Mouse (Mus musculus) limb, embryonic 10.5 days (tissue): Measurements from ENCODE around the gene Mrps30. TPM values are rescaled to one million over a fixed set of nuclear protein-coding genes. Genes with fewer than 3 reads are reported as not detected.
"Not testable (repeated sequence)": the region's sequence is repeated elsewhere in the genome, so short reads cannot be mapped to it uniquely, and the experiment has no call there.

Experiments used
- DNase-seq: peaks from one replicate; pipeline ENCODE4 v3.0.0-alpha.2; 2017; ENCODE audit warnings: low spot score
- H3K27ac ChIP-seq: fragments of 300-500 bp; sonication (generic); 2 replicates; pipeline ENCODE4 v1.5.1; 2016; ENCODE audit warnings: mild to moderate bottlenecking
- H3K27me3 ChIP-seq: fragments of 300-500 bp; sonication (generic); 2 replicates; pipeline ENCODE4 v1.6.1; 2016; ENCODE audit warnings: low read depth, mild to moderate bottlenecking; ENCODE audit not compliant: poor library complexity, severe bottlenecking
- H3K36me3 ChIP-seq: fragments of 300-500 bp; sonication (generic); 2 replicates; pipeline ENCODE4 v1.6.1; 2016; ENCODE audit warnings: mild to moderate bottlenecking, moderate library complexity
- H3K4me1 ChIP-seq: fragments of 300-500 bp; sonication (generic); 2 replicates; pipeline ENCODE4 v1.6.1; 2016
- H3K4me3 ChIP-seq: fragments of 300-500 bp; sonication (generic); 2 replicates; pipeline ENCODE4 v1.5.1; 2016; ENCODE audit warnings: mild to moderate bottlenecking, moderate library complexity
- H3K9me3 ChIP-seq: fragments of 300-500 bp; sonication (generic); replicated peaks from 2 replicates; pipeline ENCODE4 v1.6.1; 2016; ENCODE audit warnings: mild to moderate bottlenecking
- WGBS: fragments of 180-500 bp; shearing (Covaris S2); methylation state at CpG from one replicate; pipeline ENCODE4 v1.1.7; 2016; 5-methylcytosine and 5-hydroxymethylcytosine counted together
- polyA plus RNA-seq: library from polyadenylated mRNA; unstranded; fragments of >200 nt; fragmentation: Nextera tagmentation; extraction: Ambion mirVana; gene quantifications from 2 replicates; pipeline ENCODE4 v1.2.1, GENCODE M21; 2016

The Mrps30 gene
- 45.3 and 48.1 TPM in 2 replicates for polyA plus RNA-seq

DNA sequence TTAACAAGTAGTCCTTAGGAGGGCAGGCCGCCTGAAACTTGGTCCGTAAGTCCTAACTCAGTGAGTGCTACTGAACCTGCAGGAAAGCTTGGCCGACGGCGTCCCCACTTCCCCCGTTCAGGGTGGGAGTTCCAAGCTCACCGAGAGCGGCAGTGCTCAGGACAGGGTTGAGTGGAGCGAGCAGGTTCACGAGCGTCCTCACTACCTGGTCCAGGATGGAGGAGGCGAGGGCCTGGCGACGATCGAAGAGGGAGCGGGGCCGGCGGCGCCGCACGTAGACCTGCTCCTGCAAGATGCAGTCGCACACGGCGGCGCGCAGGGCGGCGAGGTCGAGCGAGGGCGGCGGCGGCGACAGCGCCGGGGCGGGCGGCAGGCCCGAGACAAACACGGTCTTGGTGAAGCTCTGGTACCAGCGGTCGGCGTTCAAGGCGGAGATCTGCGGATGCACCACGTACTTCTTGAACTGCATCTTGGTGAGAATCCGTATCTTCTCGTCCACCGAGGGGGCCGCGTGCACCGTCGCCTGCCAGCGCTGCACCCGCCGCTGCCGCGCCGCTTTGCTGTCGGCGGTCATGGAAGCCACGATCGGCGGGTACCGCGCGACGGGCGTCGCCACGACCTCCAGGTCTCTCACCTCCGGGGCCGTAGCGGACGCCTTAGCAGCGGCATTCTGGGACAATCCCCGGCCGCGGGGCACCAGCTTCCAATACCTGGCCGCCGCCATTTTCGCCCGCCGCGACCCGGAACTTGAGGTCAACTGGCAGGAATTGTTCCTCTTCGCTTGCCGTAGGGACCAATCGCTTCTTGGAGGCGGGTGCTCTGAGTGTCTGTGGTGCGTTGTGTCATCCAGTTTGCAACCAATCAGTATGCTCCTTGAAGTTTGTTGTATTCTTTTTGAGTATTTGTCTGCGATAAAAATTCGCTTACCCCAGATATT, at the start of gene Mrps30, which contains the start of gene B430218F22Rik:
Gene Mrps30, minus strand, starts transcription at position 742 of the 937 bp plus-strand sequence.
Gene B430218F22Rik, plus strand, starts transcription at position 120 of the 937 bp plus-strand sequence.
- DNase-seq: peak; percentile 97
- WGBS: under 1% methylated on average over 83 of the region's 93 CpGs
- H3K27ac ChIP-seq: peak within 1 kb of the TSS; percentile 93
- H3K36me3 ChIP-seq: peaks cover 33% of the 10 kb centered on the region
- no peaks in the 10 kb centered on the region for H3K9me3 ChIP-seq
- H3K4me1 ChIP-seq: peaks cover 11% of the 10 kb centered on the region
- no peaks in the 10 kb centered on the region for H3K27me3 ChIP-seq
- peak within 1 kb of the TSS; percentile 83 for H3K4me3 ChIP-seq

GRCm38 (mm10) chr13:118420847-118421246, 33.8 kb upstream of the Mrps30 start:
- Histone ChIP-seq H3K4me1 (no peaks in the 10 kb centered on the region), H3K27me3 (no peaks in the 10 kb centered on the region), H3K27ac (no peak overlapping the region), H3K4me3 (no peak overlapping the region), H3K9me3 (no peaks in the 10 kb centered on the region), H3K36me3 (no peaks in the 10 kb centered on the region)
- 89% methylated on average over 1 of the region's 1 CpGs for WGBS
- no peak for DNase-seq

GRCm38 (mm10) chr13:118420408-118420807, 33.4 kb upstream of the Mrps30 start:
- DNase-seq: no peak
- H3K9me3 ChIP-seq: no peaks in the 10 kb centered on the region
- no peaks in the 10 kb centered on the region for H3K4me1 ChIP-seq
- H3K27ac ChIP-seq: no peak overlapping the region
- 80% methylated on average over 1 of the region's 1 CpGs for WGBS
- no peaks in the 10 kb centered on the region for H3K36me3 ChIP-seq
- H3K27me3 ChIP-seq: no peaks in the 10 kb centered on the region
- H3K4me3 ChIP-seq: no peak overlapping the region

DNA sequence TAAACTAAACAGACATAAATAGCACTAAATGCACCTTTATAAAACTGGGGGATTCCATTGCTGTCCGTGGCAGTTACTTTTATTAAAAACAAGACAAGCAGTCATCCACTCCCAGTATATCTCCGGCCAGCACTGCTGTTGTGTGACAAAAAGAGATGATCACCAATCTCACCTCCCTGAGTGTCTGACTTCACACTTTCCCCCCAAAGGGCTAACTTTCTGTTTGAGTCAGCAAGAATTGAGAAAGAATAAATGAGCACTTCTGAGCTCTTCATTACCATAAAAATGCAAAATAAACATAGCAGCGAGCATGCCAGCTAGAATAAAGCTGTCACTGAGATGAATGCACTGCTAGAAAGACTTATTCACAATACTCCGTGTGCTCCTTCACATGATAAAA, 31.1 kb upstream of the Mrps30 start:
- Histone ChIP-seq H3K9me3 (no peaks in the 10 kb centered on the region), H3K27me3 (no peaks in the 10 kb centered on the region), H3K4me3 (no peak overlapping the region), H3K27ac (no peak overlapping the region), H3K4me1 (no peaks in the 10 kb centered on the region), H3K36me3 (no peaks in the 10 kb centered on the region)
- 61% methylated on average over 4 of the region's 4 CpGs for WGBS
- no peak for DNase-seq

- no peaks in the 10 kb centered on the region for H3K9me3 ChIP-seq
- DNase-seq: no peak
- H3K4me3 ChIP-seq: no peak overlapping the region
- no peaks in the 10 kb centered on the region for H3K36me3 ChIP-seq
- no peaks in the 10 kb centered on the region for H3K27me3 ChIP-seq
- H3K4me1 ChIP-seq: peaks cover 13% of the 10 kb centered on the region
- H3K27ac ChIP-seq: no peak overlapping the region
- WGBS: 89% methylated on average over 6 of the region's 6 CpGs
Measured at GRCm38 (mm10) chr13:118411297-118411992, 24.4 kb upstream of the Mrps30 start.

DNA sequence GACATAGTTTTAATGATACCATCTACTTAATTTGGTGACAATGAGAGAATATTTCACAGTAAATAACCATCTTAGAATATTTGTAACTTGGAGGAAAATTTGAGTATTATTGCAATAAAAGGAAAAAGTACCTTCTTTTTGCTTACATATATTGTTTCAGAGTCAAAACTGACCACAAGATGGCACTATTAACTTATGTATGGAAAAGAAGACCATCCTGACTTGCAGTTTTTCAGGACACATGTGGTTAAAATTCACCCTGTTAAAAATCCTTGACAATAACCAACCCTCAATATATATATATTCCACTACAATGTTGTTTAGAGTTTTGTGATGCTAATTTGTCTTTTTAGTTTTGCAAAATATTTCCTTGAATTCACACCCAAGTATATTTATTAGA, 16.5 kb upstream of the Mrps30 start:
- H3K27ac ChIP-seq: no peak overlapping the region
- no peak overlapping the region for H3K4me3 ChIP-seq
- no peak for DNase-seq
- H3K4me1 ChIP-seq: peaks cover 10% of the 10 kb centered on the region
- H3K27me3 ChIP-seq: no peaks in the 10 kb centered on the region
- no peaks in the 10 kb centered on the region for H3K36me3 ChIP-seq
- H3K9me3 ChIP-seq: no peaks in the 10 kb centered on the region

- Histone ChIP-seq H3K27ac (no peak overlapping the region), H3K36me3 (no peaks in the 10 kb centered on the region), H3K4me1 (peaks cover 10% of the 10 kb centered on the region), H3K27me3 (no peaks in the 10 kb centered on the region), H3K9me3 (no peaks in the 10 kb centered on the region), H3K4me3 (no peak overlapping the region)
- DNase-seq: no peak
- 40% methylated on average over 6 of the region's 6 CpGs for WGBS
Measured at GRCm38 (mm10) chr13:118400340-118400739, 13.3 kb upstream of the Mrps30 start.

DNA sequence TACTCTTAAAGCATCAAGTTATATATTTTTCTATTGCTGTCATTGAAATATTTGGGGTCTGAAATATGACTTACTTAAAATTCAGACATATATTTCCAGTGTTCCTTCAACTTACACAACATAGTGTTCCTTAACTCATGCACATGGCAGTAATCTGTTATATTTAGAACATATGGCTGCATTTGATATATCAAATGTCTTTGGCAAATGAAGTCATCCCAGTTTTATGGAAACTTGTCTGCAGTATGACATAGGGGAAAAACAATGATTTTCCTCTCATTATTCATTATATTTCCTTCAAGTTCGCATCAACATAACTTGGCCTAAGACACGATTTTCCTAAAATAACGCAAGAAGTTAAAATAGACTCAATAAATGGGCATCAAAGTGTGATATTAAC, 8.8 kb upstream of the Mrps30 start:
- Histone ChIP-seq H3K4me1 (peaks cover 10% of the 10 kb centered on the region), H3K9me3 (no peaks in the 10 kb centered on the region), H3K27ac (no peak overlapping the region), H3K4me3 (no peak overlapping the region), H3K27me3 (no peaks in the 10 kb centered on the region), H3K36me3 (no peaks in the 10 kb centered on the region)
- DNase-seq: no peak
- WGBS: 92% methylated on average over 3 of the region's 3 CpGs

GRCm38 (mm10) chr13:118387448-118387801, 373 bp upstream of the Mrps30 start:
- 12% methylated on average over 10 of the region's 10 CpGs for WGBS
- not testable (repeated sequence) for DNase-seq, H3K27me3 ChIP-seq, H3K9me3 ChIP-seq
- H3K27ac ChIP-seq: peak overlapping the region; percentile 93
- H3K4me1 ChIP-seq: peaks cover 11% of the 10 kb centered on the region
- peaks cover 27% of the 10 kb centered on the region for H3K36me3 ChIP-seq
- peak overlapping the region; percentile 83 for H3K4me3 ChIP-seq

DNA sequence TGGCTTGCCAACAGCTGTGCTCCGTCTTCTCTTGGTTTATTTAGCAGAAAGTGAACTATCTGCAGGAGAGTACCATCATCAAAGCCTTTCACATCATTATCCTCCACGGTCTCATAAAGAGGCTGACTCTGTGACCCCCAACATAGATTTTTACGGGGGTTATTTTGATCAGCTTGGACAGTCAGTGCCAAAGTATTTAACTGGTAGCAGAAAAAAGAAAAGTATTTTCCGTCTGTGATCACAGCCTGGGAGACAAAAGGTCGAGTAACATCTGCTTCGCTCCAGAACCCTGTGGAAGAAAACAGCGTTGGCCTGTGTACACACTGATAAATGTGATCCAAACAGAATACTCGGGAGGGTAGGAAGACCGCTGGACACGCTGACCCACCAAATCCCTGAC, 6.7 kb downstream of the Mrps30 start:
- peaks cover 84% of the 10 kb centered on the region for H3K36me3 ChIP-seq
- DNase-seq: no peak

DNA sequence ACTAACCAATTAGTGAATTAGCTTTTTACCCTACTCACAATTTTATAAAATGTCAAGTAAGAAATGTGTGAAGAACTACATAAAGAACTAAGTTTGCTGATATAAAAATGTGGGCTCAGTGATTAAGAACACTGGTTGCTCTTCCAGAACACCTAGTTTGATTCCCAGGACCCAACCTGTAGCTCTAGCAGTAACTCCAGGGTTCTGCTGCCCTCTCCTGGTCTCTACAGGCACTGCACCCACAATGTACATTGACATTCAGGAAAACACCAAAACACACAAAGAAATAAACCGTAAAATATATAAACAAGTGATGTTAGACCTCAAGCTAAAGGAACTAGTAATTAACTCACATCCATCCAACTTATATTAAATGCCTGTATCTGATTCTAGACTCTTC, 7.9 kb downstream of the Mrps30 start:
- no peaks in the 10 kb centered on the region for H3K9me3 ChIP-seq
- peaks cover 74% of the 10 kb centered on the region for H3K36me3 ChIP-seq
- H3K27me3 ChIP-seq: no peaks in the 10 kb centered on the region
- no peak overlapping the region for H3K27ac ChIP-seq
- H3K4me3 ChIP-seq: no peak overlapping the region
- peak; percentile 69 for DNase-seq
- H3K4me1 ChIP-seq: no peaks in the 10 kb centered on the region
- WGBS: 84% methylated on average over 1 of the region's 1 CpGs

More for the DNA sequence above, 6.7 kb downstream of the Mrps30 start:
- H3K27ac ChIP-seq: no peak overlapping the region
- no peaks in the 10 kb centered on the region for H3K27me3 ChIP-seq
- H3K4me3 ChIP-seq: no peak overlapping the region
- H3K9me3 ChIP-seq: no peaks in the 10 kb centered on the region
- WGBS: 73% methylated on average over 10 of the region's 10 CpGs
- peaks cover 3% of the 10 kb centered on the region; the same call in 1 of the 2 replicates for H3K4me1 ChIP-seq

GRCm38 (mm10) chr13:118372871-118373270, 14.2 kb downstream of the Mrps30 start:
- Histone ChIP-seq H3K36me3 (peaks cover 21% of the 10 kb centered on the region), H3K27ac (no peak overlapping the region), H3K9me3 (no peaks in the 10 kb centered on the region), H3K4me1 (no peaks in the 10 kb centered on the region), H3K4me3 (no peak overlapping the region), H3K27me3 (no peaks in the 10 kb centered on the region)
- no peak for DNase-seq
- 88% methylated on average over 4 of the region's 4 CpGs for WGBS

GRCm38 (mm10) chr13:118365774-118366173, 21.3 kb downstream of the Mrps30 start:
- H3K27ac ChIP-seq: no peak overlapping the region
- no peaks in the 10 kb centered on the region for H3K9me3 ChIP-seq
- H3K27me3 ChIP-seq: no peaks in the 10 kb centered on the region
- peaks cover 8% of the 10 kb centered on the region for H3K4me1 ChIP-seq
- no peak for DNase-seq
- 82% methylated on average over 1 of the region's 1 CpGs for WGBS
- no peaks in the 10 kb centered on the region for H3K36me3 ChIP-seq
- H3K4me3 ChIP-seq: no peak overlapping the region
